Mouse (Mus musculus) spleen, adult 2 months (tissue): ENCODE measurements around the gene Sptlc2.

Source experiments
- CTCF ChIP-seq: fragments of 200-500 bp; IDR thresholded peaks from 2 replicates; pipeline ENCODE4 v1.5.1; 2011; ENCODE audit warnings: mild to moderate bottlenecking, inconsistent platforms; ENCODE audit not compliant: insufficient read depth, insufficient read length, insufficient replicate concordance; ENCODE audit errors: extremely low read depth
- POLR2A ChIP-seq: fragments of 200-500 bp; IDR thresholded peaks from 2 replicates; pipeline ENCODE4 v1.6.1; 2011; ENCODE audit warnings: low read depth, low read length, inconsistent platforms

- TF ChIP-seq POLR2A = no peak
- TF ChIP-seq CTCF = no peak
These were observed 40.7 kb upstream of the Sptlc2 start for GRCm38 (mm10) chr12:87428885-87429284.
